Mouse (Mus musculus) kidney, adult 2 months (tissue): ENCODE measurements around the gene Znrf3.

Experiments
- CTCF ChIP-seq: fragments of 200-500 bp; conservative IDR thresholded peaks from 2 replicates; pipeline ENCODE4 v1.5.1; 2011; ENCODE audit warnings: low read depth, mild to moderate bottlenecking, control low read depth, low read length, moderate library complexity, mixed read lengths; ENCODE audit not compliant: insufficient read depth, insufficient read length
- POLR2A ChIP-seq: fragments of 200-500 bp; IDR thresholded peaks from one replicate; pipeline ENCODE4 v1.6.1; 2011; ENCODE audit warnings: low read depth, low read length, control low read depth

DNA sequence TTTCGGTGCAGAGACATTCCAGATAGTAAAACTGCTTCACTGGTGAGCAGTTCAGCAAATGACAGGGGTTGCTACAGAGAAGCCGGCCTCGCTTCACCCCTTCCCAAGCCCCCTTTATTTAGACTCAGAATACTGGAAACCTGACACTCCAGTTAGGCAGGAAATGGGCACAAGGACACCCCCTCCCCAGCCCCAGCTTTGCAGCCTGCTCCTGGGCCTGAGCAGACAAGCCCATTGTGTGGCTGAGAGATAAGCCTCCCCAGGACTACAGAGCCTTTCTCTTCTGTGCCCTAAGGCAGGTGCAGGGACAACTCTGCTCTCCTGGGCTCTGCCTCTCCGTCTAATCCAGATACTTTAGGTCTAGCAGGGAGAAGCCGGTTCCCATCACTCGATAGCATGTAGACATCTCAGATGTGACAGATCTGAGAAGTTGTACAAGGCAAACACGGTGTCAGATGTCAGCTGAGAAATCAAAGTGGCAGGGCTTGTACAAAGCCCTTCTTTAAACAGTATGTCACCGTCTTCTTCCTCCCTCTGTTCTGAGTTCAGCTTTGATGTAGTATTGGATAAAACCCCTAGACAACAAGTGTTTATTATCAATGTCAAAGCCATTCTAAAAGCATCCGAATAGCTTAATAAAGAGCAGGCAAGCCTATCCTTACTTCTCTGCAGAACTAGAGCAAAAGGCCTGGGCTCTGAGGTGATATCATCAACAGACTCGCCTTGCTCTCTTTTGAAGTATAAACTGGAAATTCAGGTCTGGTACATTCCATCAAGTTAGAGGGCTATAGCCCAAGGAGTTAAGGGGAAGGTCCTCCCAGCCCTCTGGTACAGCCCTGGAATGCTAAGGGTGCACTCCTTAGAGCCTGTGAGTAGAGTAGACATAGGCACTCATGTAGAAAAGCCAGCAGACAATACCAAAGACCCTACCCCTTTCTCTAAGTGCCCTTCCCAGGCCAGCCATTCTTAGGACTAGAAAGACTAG, 204.6 kb downstream of the Znrf3 start:
- TF ChIP-seq CTCF, result no peak
- no peak for TF ChIP-seq POLR2A
